Mouse (Mus musculus) G1E-ER4 (cell line): ENCODE results near the gene Sec22a. TPM values are rescaled to one million over a fixed set of nuclear protein-coding genes. Genes with fewer than 3 reads are reported as not detected.

Experiments used
- GATA1 ChIP-seq: IDR thresholded peaks from one replicate; pipeline ENCODE4 v1.8.0; 2012; ENCODE audit warnings: low read length, inconsistent platforms
- polyA plus RNA-seq: library from polyadenylated mRNA; stranded (reverse); fragments of >175 nt; gene quantifications from 2 replicates; pipeline ENCODE4 v1.2.3, GENCODE M21; 2012

Gene Sec22a
- polyA plus RNA-seq, 1 experiment = 0.27 TPM

DNA sequence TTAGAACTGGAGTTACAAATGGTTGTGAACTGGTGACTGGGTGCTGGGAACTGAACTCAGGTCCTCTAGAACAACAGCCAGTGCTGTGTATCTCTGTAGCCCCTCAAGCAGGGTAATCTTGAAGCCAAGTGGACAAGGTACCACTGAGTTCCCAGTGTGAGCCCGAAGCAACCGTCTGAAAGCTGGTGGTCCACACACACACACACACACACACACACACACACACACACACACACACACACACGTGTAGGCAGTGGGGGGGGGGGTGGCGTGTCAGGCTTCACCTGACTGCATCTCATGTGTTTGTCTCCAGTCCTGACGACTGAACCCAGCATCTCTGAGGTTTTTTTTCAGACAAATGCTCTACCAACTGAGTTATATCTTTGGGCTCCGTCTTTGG, 63.6 kb downstream of the Sec22a start:
- TF ChIP-seq GATA1 = no peak

DNA sequence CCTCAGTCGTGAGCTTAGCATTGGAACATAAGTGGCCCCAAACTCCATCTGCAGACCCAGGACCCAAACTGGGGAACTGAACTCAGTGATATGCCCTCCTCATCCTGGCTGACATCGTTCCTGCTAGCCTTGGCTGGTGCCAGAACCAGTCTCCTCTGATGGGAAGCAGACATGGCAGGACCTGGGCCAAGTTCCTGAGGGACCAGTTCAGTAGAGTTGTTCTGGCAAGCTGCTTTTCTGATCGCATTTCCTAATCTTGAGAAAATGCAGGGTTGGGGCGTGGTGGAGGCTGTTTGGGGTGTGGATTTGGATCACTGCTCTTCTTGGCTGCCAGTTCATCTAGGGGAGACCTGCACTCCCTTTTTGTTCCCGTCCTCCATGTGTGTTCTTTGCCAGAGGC, 65.9 kb downstream of the Sec22a start:
- TF ChIP-seq GATA1 = no peak

DNA sequence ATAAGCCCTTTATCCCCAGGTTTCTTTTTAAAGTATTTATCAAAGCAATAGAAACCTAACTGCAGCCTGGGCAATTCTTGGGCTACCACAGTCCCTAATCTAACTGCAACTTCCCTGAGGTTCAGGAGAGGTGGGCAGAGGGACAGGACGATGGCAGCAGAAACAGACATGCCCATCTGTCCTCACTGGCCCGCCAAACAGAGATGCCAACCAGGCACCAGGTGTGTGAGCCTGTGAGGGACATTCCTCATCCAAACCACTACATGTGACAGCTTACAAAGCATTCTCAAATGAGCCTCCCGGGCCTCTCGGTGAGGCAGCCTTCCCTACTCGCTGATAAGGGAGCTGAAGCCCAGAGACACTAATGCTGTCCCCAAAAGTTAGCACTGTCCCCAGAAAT, 76.5 kb downstream of the Sec22a start:
- TF ChIP-seq GATA1 = no peak

DNA sequence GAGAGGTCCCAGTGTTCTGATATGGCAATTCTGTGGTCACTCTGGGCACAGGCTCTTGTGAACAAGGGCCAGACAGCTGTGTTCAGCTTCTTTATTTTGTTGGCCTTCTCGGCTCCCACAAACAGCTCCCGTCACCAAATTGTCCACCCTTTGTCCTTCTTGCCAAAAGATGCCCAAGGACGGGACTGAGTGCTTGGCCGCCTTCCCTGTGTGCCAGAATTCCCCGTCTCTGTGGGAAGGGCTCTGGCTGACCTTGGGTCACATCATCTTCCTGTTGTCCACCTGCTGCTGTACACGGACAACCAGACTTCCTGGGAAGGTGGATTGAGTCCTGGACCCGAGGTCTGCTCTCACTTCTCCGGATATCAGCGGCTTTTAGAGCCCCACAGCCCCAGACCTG, 77.9 kb downstream of the Sec22a start:
- no peak for TF ChIP-seq GATA1

DNA sequence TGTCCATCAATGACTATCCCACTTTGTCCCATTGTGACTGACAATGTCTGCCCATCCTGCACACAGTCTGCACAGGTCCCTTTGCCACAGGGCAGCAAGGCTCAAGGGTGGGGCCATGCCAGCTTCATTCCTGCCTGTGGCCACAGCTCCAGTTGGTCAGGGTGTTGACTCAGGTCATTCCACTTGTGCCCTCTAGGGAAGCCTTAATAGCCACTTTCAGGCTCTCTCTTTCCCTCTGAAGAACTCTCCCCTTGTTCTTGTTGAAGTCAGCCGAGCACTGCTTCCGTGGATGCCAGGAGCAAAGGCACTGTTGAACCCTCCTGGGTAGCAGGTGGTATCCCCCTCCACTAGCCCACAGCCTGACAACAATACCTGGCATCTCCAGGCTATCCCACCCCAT, 81.3 kb downstream of the Sec22a start:
- TF ChIP-seq GATA1 = no peak

DNA sequence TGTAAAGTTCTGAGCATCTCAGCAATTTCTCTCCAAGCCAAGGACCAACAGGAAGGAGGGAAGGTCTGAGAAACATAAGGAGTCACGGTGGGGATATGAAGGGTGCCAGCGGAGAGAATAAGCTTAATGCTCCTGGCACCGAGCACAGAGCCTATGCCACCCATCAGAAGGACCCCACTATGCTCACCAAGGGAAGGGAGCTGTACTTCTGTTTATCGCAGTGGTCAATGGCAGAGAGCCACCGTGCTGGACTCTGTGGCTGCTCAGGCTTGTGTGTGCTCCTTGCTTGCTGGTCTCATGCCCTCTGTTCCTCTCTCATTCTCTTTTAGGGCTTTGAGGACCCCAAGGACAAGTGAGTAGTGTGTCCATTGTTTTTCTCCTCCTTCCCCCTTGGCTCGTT, 85.6 kb downstream of the Sec22a start:
- no peak for TF ChIP-seq GATA1

DNA sequence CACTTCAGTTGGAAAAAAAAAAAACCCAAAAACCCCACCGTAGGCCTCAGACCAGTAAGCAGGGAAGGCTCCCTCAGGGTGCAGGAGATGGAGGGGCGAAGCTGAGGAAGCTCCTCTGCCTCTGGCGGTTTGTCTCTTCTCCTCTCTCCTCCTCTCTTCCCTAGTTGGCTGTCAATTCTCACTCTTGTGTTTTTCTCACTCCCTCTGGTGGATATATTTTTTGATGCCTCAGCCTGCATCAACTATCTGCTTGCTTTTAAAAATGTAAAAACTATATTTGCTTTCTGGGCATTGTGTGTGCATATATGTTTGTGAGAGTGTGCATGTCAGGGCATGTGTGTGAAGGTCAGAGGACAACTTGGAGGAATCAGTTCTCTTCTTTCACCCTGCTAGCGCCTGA, 91.3 kb downstream of the Sec22a start:
- TF ChIP-seq GATA1 = no peak

DNA sequence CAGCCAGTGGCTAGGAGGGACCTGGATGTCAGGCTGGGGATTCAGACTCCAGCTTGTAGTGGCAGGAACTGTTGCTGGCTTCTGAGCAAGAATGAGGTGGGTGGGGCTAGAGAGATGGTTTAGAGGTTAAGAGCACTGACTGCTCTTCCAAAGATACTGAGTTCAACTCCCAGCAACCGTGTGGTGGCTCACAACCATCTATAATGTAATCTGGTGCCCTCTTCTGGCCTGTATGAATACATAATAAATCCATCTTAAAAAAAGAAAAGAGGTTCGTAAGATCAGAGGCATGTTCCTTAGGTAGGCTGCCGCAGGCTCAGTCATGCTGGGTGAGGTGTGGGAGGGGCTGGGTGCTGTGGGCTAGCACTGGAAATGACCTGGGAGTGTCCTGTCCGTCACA, 92.1 kb downstream of the Sec22a start:
- TF ChIP-seq GATA1 = no peak

DNA sequence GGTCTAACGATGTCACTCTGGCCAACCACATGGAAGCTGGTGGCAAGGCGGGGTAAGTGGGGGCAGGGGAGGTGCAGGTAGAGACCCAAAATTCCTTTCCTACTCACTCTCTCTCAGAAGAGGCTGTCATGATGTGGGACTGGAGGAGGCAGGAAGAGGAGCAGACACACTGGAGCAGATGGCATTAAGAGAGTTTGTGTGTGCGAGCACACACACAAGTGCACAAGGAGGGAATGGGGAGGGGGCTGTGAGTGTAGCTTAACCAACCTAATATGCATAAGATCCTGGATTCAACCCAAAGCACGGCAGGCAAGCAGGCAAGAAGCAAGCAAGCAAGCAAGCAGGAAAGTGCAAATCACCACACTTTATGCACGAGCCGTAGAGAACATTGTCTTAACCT, 92.8 kb downstream of the Sec22a start:
- TF ChIP-seq GATA1 = no peak

DNA sequence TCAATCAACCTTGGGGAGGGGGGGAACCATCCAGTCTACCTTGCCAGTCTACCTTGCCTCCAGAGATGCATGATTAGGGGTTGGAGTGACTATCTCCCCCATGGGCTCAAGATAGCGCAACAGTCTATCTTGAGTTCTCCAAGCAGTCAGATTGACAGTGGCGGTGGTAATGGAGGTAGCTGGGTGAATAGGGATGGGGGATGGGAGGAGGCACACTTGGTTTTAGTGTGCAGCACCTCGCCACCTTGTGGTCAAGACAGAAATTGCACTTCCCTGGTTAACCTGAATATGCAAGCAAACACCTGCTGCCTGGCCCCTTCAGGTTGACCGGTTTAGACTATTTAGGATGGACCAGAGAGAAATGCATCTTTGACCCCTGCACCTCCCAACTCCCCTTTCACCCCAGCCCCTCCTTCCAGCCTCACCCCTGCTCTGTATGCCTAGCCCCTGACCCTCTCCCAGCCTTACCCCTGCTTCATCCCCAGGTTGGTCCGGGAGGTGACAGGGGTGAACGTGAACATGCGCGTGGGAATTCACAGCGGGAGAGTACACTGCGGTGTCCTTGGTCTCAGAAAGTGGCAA, 93.3 kb downstream of the Sec22a start:
- no peak for TF ChIP-seq GATA1

Other genes with a start within 250 kb of the Sec22a start
- gene Adcy5, start 209.0 kb downstream of the Sec22a start, polyA plus RNA-seq = not detected in 2 replicates
- gene Pdia5, start 127.0 kb upstream of the Sec22a start, polyA plus RNA-seq = not detected in 2 replicates
- gene Sema5b, start 177.2 kb upstream of the Sec22a start, polyA plus RNA-seq = not detected in 2 replicates